Mouse (Mus musculus) limb, embryonic 10.5 days (tissue): Measurements from ENCODE around the gene Ltbp2. TPM values are rescaled to one million over a fixed set of nuclear protein-coding genes. Genes with fewer than 3 reads are reported as not detected.

Experiments used
- DNase-seq: peaks from one replicate; pipeline ENCODE4 v3.0.0-alpha.2; 2017; ENCODE audit warnings: low spot score
- H3K27ac ChIP-seq: fragments of 300-500 bp; sonication (generic); 2 replicates; pipeline ENCODE4 v1.5.1; 2016; ENCODE audit warnings: mild to moderate bottlenecking
- H3K27me3 ChIP-seq: fragments of 300-500 bp; sonication (generic); 2 replicates; pipeline ENCODE4 v1.6.1; 2016; ENCODE audit warnings: low read depth, mild to moderate bottlenecking; ENCODE audit not compliant: poor library complexity, severe bottlenecking
- H3K36me3 ChIP-seq: fragments of 300-500 bp; sonication (generic); 2 replicates; pipeline ENCODE4 v1.6.1; 2016; ENCODE audit warnings: mild to moderate bottlenecking, moderate library complexity
- H3K4me1 ChIP-seq: fragments of 300-500 bp; sonication (generic); 2 replicates; pipeline ENCODE4 v1.6.1; 2016
- H3K4me3 ChIP-seq: fragments of 300-500 bp; sonication (generic); 2 replicates; pipeline ENCODE4 v1.5.1; 2016; ENCODE audit warnings: mild to moderate bottlenecking, moderate library complexity
- H3K9me3 ChIP-seq: fragments of 300-500 bp; sonication (generic); replicated peaks from 2 replicates; pipeline ENCODE4 v1.6.1; 2016; ENCODE audit warnings: mild to moderate bottlenecking
- WGBS: fragments of 180-500 bp; shearing (Covaris S2); methylation state at CpG from one replicate; pipeline ENCODE4 v1.1.7; 2016; 5-methylcytosine and 5-hydroxymethylcytosine counted together
- polyA plus RNA-seq: library from polyadenylated mRNA; unstranded; fragments of >200 nt; fragmentation: Nextera tagmentation; extraction: Ambion mirVana; gene quantifications from 2 replicates; pipeline ENCODE4 v1.2.1, GENCODE M21; 2016

Ltbp2 gene
- polyA plus RNA-seq, 1 experiment from 2014 or later = 0.03 TPM

- no peak overlapping the region for H3K4me3 ChIP-seq
- no peaks in the 10 kb centered on the region for H3K36me3 ChIP-seq
- no peak for DNase-seq
- H3K27me3 ChIP-seq = no peaks in the 10 kb centered on the region
- H3K4me1 ChIP-seq = peaks cover 28% of the 10 kb centered on the region
- WGBS = 65% methylated on average over 5 of the region's 5 CpGs
- no peaks in the 10 kb centered on the region for H3K9me3 ChIP-seq
- 0 out of 2 replicates have a peak overlapping the region, but pooled peaks have one; percentile 28 for H3K27ac ChIP-seq
Observed at GRCm38 (mm10) chr12:84806726-84807125, 69.6 kb downstream of the Ltbp2 start.

DNA sequence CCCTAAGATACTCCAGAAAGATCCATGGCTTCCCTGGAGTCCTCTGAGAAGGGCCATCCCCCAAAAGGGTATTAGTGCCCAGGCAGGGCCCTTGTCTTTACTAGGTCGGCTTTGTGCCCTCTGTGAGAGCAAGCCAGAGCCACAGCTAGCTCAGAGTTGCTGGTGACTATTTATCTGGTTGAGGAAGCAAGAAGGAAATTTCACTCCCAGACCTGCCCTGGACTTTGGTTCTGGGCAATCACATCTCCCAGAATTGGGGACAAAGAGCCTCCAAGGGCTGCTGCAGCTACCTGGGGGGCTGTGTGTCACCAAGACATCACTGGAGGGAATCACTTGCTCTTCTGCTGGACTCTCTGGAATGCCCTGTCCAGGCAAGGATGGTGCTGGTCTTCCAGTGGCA lies 70.3 kb downstream of the Ltbp2 start:
- H3K9me3 ChIP-seq = no peaks in the 10 kb centered on the region
- H3K4me3 ChIP-seq = no peak overlapping the region
- peak overlapping the region; percentile 25; the same call in 1 of the 2 replicates for H3K27ac ChIP-seq
- DNase-seq = no peak
- peaks cover 28% of the 10 kb centered on the region for H3K4me1 ChIP-seq
- H3K36me3 ChIP-seq = no peaks in the 10 kb centered on the region
- WGBS = 85% methylated on average over 1 of the region's 1 CpGs
- no peaks in the 10 kb centered on the region for H3K27me3 ChIP-seq

DNA sequence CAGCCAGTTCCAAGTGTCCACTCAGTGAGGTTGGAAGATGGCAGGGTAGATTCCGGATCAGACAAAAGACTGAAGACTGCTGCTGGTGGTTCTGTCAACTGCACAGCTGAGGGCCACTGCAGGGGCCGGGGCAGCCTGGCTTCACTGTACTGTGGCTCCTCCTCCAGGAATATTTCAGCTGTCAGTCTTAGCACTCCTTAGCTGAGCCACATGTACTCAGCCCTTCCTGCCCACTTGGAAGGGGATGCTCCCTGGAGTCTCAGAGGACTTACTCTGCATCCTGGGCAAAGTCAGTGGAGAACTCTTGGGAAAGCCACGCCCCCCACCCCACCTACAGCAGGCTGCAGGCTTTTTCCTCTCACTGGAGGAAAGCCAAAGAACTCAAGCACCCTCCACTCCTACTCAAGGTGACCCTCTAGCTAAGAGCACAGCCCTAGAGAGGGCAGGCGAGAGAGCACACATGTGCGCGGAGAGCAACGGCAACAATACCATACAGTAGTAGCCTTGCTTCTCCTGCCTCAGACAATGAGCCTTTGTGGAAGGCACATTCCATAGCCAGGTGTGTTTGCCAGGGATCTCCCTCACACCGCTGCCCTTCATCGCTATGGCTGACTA lies 71.0 kb downstream of the Ltbp2 start:
- 84% methylated on average over 9 of the region's 9 CpGs for WGBS
- H3K36me3 ChIP-seq = no peaks in the 10 kb centered on the region
- DNase-seq = no peak
- peak overlapping the region; percentile 42 for H3K27ac ChIP-seq
- peaks cover 28% of the 10 kb centered on the region for H3K4me1 ChIP-seq
- H3K27me3 ChIP-seq = peaks cover 5% of the 10 kb centered on the region; the same call in 1 of the 2 replicates
- H3K9me3 ChIP-seq = no peaks in the 10 kb centered on the region
- H3K4me3 ChIP-seq = no peak overlapping the region

- DNase-seq = no peak
- WGBS = 89% methylated on average over 3 of the region's 3 CpGs
- no peak overlapping the region for H3K4me3 ChIP-seq
- H3K27ac ChIP-seq = no peak overlapping the region
- peaks cover 24% of the 10 kb centered on the region for H3K4me1 ChIP-seq
- peaks cover 6% of the 10 kb centered on the region; the same call in 1 of the 2 replicates for H3K27me3 ChIP-seq
- no peaks in the 10 kb centered on the region for H3K36me3 ChIP-seq
- no peaks in the 10 kb centered on the region for H3K9me3 ChIP-seq
Observed at GRCm38 (mm10) chr12:84802625-84803024, 73.7 kb downstream of the Ltbp2 start.

DNA sequence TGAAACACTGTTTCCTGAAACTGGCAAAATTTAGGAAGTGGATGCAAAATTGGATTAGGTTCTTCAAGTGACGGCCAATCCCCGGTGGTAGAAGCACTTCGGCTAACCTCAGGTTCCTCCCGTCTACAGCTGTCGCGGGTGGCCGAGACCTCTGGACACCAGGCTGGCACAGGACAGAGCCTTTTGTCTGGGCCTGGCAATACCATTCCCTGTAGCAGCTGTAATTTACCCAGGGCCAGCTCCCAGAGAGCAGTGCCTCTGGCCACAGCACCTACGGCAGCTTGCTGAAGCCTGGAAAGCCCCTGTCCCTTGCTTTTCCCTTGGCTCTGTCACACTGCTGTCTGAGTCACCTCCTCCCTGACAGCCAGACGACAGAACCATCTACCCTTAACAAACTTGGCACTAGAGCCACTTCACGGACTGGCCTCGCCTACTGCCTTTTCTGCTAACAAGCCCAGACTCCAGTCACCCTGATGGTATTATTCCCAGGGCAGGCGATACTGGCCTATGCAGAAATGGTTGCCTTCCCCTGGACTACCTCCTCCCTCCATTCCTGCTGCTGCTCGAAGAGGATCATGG lies 74.7 kb downstream of the Ltbp2 start:
- no peaks in the 10 kb centered on the region for H3K36me3 ChIP-seq
- H3K4me3 ChIP-seq = no peak overlapping the region
- H3K27me3 ChIP-seq = peaks cover 6% of the 10 kb centered on the region; the same call in 1 of the 2 replicates
- H3K4me1 ChIP-seq = peaks cover 17% of the 10 kb centered on the region
- H3K27ac ChIP-seq = no peak overlapping the region
- no peak for DNase-seq
- WGBS = 92% methylated on average over 13 of the region's 13 CpGs
- H3K9me3 ChIP-seq = no peaks in the 10 kb centered on the region

DNA sequence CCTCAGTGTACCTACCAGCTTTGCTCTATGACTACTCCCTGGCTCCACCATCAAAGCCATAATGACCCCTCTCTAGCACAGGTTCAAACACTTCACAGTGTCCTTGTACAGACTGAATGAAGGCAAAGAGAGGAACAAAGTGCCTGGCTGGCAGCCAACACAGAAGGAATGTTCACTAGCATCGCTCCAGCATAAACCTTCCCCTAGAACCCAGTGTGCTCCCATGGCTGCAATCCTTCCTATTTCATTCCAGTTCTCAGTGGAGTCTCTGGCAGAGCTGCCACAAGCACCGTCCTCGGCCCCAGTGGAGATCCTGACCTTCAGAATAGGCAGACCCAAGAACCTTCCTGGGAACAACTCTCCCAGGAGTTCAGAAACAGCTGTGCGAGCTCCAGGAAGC lies 75.9 kb downstream of the Ltbp2 start:
- WGBS = 82% methylated on average over 4 of the region's 4 CpGs
- H3K36me3 ChIP-seq = no peaks in the 10 kb centered on the region
- H3K4me3 ChIP-seq = no peak overlapping the region
- H3K9me3 ChIP-seq = no peaks in the 10 kb centered on the region
- peaks cover 6% of the 10 kb centered on the region; the same call in 1 of the 2 replicates for H3K27me3 ChIP-seq
- DNase-seq = no peak
- H3K27ac ChIP-seq = no peak overlapping the region
- H3K4me1 ChIP-seq = peaks cover 5% of the 10 kb centered on the region

DNA sequence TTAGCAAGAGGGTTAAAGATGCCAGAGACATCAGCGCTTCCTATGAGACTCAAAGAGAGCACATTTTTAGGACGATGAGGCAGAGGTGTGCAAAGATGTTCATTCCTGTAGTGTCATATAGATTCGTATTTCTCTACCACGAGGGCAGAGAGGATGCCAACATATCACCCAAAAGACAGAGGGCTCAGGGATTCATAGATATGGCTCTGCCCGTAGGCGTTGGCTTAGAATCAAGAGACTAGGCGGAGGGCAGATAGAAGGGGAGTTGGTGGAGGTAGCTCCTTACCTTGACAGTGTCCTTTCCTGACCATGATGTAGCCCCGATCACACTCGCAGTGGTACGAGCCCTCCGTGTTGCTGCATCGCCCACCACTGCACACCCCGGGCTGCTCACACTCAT lies 77.2 kb downstream of the Ltbp2 start:
- H3K27ac ChIP-seq = no peak overlapping the region
- H3K4me1 ChIP-seq = no peaks in the 10 kb centered on the region
- DNase-seq = no peak
- no peak overlapping the region for H3K4me3 ChIP-seq
- peaks cover 6% of the 10 kb centered on the region; the same call in 1 of the 2 replicates for H3K27me3 ChIP-seq
- WGBS = 95% methylated on average over 13 of the region's 13 CpGs
- no peaks in the 10 kb centered on the region for H3K36me3 ChIP-seq
- H3K9me3 ChIP-seq = no peaks in the 10 kb centered on the region

DNA sequence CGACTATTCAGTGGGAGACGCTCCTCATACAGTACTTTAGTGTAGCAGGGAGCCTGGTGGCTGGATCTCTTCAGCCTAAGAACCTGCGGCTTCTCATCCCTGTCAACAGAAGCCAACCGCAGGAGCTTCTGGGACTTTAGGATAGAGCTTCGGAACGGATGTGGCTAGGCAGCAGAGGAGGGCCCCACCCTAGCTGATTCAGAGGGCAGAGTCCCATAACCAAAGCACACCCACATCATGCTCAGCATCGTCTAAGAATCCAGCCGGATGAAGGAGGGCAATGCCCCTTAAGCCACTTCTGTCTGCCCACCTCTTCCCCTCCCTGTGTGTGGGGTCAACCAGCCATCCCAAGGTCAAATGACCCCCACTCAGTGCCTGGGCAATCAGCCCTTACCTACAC lies 81.7 kb downstream of the Ltbp2 start:
- Histone ChIP-seq H3K27ac (no peak overlapping the region), H3K4me3 (no peak overlapping the region), H3K4me1 (peaks cover 9% of the 10 kb centered on the region), H3K27me3 (no peaks in the 10 kb centered on the region), H3K9me3 (no peaks in the 10 kb centered on the region), H3K36me3 (no peaks in the 10 kb centered on the region)
- DNase-seq = no peak
- 90% methylated on average over 8 of the region's 8 CpGs for WGBS

- H3K9me3 ChIP-seq = no peaks in the 10 kb centered on the region
- 78% methylated on average over 4 of the region's 4 CpGs for WGBS
- no peak overlapping the region for H3K4me3 ChIP-seq
- H3K27me3 ChIP-seq = no peaks in the 10 kb centered on the region
- H3K36me3 ChIP-seq = no peaks in the 10 kb centered on the region
- no peak for DNase-seq
- H3K27ac ChIP-seq = no peak overlapping the region
- H3K4me1 ChIP-seq = peaks cover 9% of the 10 kb centered on the region
Observed at GRCm38 (mm10) chr12:84792629-84793028, 83.7 kb downstream of the Ltbp2 start.

DNA sequence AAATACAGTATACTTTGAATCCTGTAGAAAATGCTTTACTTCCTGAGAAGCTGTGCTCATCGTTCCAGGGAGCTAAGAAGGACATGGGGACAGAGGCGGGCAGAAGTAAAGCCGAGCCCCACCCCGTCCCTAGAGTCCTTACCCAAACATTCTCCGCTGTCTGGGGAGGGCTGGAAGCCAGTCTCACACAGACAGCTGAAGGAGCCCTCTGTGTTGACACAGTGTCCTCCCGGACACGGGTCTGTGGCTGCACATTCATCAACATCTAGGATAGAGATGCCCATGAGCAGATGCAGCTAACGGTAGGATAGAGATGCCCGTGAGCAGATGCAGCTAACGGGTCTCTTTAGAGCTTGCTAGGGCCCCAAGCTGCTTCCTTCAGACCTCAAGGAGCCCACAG lies 85.5 kb downstream of the Ltbp2 start:
- Histone ChIP-seq H3K36me3 (no peaks in the 10 kb centered on the region), H3K27me3 (no peaks in the 10 kb centered on the region), H3K4me1 (peaks cover 9% of the 10 kb centered on the region), H3K27ac (0 out of 2 replicates have a peak overlapping the region, but pooled peaks have one; percentile 27), H3K4me3 (no peak overlapping the region), H3K9me3 (no peaks in the 10 kb centered on the region)
- 67% methylated on average over 10 of the region's 10 CpGs for WGBS
- no peak for DNase-seq

DNA sequence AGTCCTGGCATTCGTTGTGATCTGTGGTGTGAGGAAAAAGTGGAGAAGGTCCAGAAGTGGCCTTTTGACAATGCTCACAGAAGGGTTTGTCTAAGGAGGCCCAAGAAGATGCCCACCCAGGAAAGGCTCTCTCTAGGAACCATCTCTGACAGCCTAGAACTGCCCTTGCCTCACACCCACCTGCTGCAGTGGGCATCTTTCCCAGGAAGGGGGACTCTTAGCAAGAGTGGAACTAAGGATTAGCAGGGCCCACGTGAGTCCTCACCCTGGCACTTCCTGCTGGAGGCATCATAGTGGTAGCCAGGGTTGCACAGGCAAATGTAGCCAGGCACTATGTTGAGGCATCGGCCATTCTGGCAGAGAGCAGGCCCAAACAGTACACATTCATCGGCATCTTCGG lies 90.2 kb downstream of the Ltbp2 start:
- no peaks in the 10 kb centered on the region for H3K36me3 ChIP-seq
- H3K4me3 ChIP-seq = no peak overlapping the region
- no peaks in the 10 kb centered on the region for H3K9me3 ChIP-seq
- H3K27me3 ChIP-seq = no peaks in the 10 kb centered on the region
- H3K27ac ChIP-seq = no peak overlapping the region
- DNase-seq = no peak
- H3K4me1 ChIP-seq = peaks cover 12% of the 10 kb centered on the region
- 82% methylated on average over 5 of the region's 5 CpGs for WGBS

DNA sequence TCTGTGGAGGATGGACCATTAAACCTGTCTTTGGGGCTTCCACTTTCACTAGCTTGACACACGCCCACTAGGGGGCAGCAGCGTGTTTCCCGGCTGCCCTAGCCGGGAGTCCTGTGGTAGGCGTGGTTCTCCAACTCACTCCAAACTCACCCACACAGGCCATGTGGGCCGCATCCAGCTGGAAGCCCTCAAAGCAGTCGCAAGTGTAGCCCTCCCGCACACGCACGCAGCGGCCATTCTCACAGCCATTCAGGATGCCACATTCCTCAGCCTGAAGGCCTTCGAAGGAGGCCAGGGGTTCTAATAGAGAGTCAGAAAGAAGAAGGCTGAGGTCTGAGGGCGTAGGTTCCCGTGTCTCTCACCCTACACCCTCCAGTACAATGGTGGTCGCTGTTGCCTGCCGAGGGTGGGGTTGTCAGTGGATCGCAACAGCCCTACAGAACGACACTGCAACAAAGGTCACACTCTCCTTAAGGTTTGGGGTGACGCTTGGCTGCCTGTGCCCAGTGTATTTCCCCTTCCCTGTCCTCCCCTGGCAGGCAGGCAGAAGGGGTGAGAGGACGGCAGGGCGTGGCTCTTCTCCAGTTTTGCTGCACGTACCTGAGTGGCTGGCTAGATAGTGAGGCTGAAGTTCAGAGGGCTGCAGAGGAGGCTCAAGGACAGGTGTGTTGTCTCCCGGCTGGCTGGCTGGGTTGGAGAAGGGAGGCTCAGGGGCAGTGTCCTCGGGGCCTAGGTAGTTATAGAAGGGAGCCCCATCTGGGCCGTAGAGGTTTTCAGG lies 91.5 kb downstream of the Ltbp2 start:
- Histone ChIP-seq H3K9me3 (no peaks in the 10 kb centered on the region), H3K27ac (no peak overlapping the region; the same call in 1 of the 2 replicates), H3K27me3 (no peaks in the 10 kb centered on the region), H3K4me3 (peak overlapping the region; percentile 26; the same call in 1 of the 2 replicates), H3K36me3 (no peaks in the 10 kb centered on the region), H3K4me1 (peaks cover 8% of the 10 kb centered on the region)
- peak; percentile 97 for DNase-seq
- 31% methylated on average over 25 of the region's 25 CpGs for WGBS

GRCm38 (mm10) chr12:84776229-84776628 lies 100.1 kb downstream of the Ltbp2 start:
- no peak overlapping the region for H3K4me3 ChIP-seq
- no peaks in the 10 kb centered on the region for H3K27me3 ChIP-seq
- H3K36me3 ChIP-seq = peaks cover 15% of the 10 kb centered on the region
- no peak overlapping the region for H3K27ac ChIP-seq
- H3K4me1 ChIP-seq = peaks cover 21% of the 10 kb centered on the region
- H3K9me3 ChIP-seq = no peaks in the 10 kb centered on the region
- DNase-seq = no peak
